Mouse (Mus musculus) layer of hippocampus, postnatal 10 days (tissue): Measurements from ENCODE around the gene Ebf3. TPM values are rescaled to one million over a fixed set of nuclear protein-coding genes. Genes with fewer than 3 reads are reported as not detected.

Experiments used
- DNase-seq, 2 experiments: peaks; one replicate each; pipeline ENCODE4 v3.0.0; 2021; ENCODE audit warnings: low spot score in 2 of 2
- long read RNA-seq: library from polyadenylated mRNA; stranded (forward); transcript quantifications from one replicate; pipeline ENCODE4 v2.0.0, GENCODE M21; 2023
- total RNA-seq, 2 experiments: library from RNA; stranded (reverse); gene quantifications; 2 replicates each; pipeline ENCODE4 v1.2.3; 2021

The Ebf3 gene
- total RNA-seq = 1 to 10 TPM; 2.0 to 2.1 TPM
- long read RNA-seq = 0 reads

- peak; percentile 32 to 59 for DNase-seq
These were observed at the start of gene Ebf3 for GRCm38 (mm10) chr7:137313904-137314691. TSS of gene Ebf3 (minus strand) at chr7:137314445.

GRCm38 (mm10) chr7:137346860-137347259 is 32.6 kb upstream of the Ebf3 start:
- DNase-seq = no peak

DNA sequence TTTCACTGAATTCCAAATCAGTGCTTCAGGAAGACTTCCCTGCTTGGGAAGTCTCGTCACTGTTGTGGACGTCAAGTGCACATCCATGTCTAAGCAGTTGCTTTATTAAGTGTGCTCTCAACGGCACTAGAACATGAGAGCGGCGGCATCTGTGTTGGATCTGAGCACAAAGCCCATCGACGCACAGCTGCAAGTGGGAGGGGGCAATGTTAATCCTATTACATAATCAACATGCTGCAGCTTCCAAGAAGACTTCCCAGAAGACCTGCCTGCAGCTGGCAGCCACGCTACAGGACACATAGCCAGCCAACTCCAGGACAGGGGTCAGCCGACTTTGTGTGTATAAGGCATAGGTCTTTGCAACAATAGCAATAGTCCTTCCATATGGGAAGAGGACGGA is 31.8 kb upstream of the Ebf3 start:
- no peak for DNase-seq

- no peak for DNase-seq
These were observed 19.7 kb upstream of the Ebf3 start for GRCm38 (mm10) chr7:137333951-137334350.

DNA sequence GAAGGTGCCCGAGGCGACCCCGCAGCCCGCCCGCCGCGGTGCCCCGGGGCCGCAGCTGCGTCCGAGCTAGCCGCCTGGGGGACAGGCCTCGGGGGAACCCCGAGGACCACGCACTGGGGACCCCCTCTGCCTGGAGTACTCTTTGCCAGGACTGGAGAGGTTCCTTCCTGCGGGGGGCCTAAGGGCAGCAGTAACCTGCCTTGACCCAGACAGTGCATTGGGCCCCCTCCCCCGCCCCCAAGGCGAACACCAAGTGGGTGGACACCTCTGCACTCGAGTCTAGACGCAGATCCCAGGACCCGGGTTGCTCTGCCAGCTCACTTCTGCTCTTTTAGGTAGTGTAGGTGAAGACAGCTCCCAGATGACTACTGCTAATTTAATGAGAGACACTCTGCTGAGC is 8.7 kb upstream of the Ebf3 start:
- no peak for DNase-seq

DNA sequence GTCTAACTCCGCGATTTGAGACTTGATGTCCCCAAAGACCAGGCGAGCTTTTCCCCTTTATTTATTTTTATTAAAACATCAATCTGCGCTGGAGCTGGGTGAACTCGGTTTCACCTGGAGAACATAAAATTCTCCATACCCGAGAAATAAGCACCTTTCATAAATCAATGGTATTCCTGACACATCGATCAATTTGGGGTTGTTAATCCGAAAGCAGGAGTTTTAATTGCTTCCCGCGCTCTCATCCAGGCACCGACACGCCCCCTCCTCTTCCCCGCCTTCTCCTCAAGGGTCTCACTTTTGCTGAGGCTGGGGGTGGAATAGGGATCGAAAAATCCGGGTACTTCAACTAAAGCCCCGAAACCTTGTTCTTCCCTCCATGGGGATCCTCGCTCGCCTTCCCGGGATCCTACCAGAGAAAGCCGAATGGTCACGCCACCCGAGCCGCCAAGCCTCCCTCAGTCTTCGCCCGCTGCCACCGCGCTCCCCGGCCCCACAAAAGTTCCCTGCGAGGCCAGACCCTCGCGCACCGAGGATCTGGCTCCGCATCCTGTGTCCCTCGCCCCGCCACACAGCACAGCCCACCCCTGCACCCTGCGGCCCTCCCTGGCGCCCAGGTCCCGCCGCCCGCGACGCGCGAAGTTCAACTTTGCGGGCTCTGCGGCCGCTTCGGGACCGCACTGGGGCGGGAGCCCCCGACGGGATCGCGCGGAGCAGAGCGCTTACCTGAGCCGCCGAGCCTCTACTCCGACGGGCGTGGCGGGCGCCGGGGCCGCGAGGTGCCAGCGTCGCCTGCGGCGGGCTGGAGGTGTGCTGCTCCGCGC is 7.9 kb upstream of the Ebf3 start:
- no peak for DNase-seq

DNA sequence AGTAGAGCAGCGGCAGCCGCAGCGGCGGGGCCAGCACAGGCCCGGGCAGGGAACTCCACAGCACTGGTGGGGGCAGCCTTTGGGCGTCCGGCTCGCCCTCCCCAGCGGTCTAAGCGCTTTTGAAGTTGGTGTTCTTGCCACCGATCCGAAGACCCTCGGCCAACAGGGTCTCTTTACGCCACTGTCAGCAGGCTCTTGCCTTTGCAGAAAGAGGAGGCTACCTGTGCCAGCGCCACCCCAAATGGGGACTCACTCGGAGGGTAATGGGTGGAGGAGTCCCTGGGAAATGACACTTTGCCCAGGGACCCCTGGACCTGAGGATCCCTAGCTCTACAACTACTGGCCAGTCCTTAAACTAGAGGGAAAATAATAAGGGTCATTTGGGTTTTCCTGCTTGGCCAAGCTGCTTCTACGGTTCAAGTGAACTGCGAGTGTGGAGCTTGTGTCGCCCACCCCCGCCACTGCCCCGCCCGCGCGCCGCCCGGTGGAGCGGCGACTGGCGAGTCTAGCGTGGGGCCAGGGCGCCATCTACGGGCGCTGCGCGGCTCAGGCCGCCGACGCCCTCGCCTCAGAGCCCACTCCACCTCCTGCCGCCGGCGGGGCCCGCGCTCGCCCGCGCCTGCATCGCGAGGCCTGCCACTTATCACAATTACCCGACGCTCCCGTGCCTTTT is 7.0 kb upstream of the Ebf3 start:
- peak; percentile 51 to 63 for DNase-seq

DNA sequence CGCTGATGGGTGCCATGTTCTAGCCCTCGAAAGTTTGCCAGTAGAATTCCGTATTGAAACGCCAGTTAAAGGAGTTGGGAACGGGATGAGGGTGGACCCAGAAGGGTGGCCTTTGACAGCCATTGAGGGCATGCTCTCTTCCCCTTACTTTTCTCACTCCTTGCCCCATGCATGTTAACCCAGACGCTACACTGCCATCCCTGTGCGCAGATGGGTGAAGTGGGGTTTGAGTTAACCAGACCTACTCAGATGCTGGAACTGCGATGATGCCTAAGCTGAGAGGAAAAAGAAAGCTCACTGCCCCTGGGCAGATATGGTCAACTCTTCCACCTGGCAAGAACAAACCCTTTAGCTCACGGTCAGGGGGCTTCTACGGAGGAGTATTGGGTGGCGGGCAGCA is 6.1 kb upstream of the Ebf3 start:
- DNase-seq = no peak

- peak; percentile 45 to 59 for DNase-seq
These were observed 5.0 kb upstream of the Ebf3 start for GRCm38 (mm10) chr7:137318924-137319885.

DNA sequence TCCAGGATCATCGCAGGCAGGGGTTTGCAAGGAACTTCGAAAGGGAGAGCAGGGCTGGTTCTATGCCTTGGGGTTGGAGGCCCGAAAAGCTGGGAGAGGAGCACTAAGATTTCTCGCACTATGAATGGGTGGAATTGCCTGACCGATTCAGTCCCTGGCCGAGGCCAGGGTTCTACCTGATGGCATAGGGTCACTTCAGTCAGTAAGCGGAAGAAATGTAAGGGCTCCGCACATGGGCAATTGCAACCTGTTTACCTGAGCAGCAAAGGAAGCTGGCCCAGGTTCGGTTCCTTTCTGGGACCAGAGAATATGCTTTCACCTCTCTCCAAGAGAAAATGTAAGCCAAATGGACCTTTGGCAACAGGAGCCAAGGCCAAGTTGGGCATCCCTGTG is 4.1 kb upstream of the Ebf3 start:
- no peak for DNase-seq

GRCm38 (mm10) chr7:137317659-137318382 is 3.6 kb upstream of the Ebf3 start:
- no peak for DNase-seq

DNA sequence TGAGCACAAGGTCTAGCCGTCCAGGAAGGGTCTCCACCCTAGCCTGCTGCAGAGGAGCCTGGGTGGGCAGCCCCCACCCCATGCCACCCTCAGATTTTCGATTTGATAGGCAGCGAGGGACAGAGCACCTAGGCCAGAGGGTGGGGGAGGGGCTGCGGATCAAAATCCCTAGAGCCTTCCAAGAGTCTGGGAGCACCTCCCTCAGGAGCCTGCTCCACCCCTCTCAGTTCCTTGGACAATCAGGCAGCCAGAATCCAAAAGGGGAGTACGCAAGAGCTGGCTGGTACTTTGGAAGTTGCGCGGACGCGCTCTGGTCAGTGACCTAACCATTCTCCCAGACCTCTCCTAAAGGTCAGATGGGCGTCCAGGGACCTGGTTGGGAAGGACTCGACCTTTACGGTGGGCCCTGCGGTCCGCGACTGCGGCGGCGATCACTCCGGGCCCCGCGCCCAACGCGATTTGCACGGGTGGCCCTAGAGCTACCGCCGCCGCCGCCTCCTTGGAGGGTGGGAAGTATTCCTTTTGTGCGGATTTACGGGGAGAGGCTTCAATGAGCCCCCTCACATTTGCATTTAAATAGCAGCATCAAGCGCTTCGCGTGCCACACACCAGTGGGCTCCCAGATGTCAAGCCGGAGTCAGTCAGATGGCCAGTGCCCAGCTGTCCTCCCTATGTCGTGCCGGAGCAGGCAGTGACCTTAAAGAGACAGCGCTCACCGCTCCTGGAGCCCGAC is 2.8 kb upstream of the Ebf3 start:
- DNase-seq = no peak

DNA sequence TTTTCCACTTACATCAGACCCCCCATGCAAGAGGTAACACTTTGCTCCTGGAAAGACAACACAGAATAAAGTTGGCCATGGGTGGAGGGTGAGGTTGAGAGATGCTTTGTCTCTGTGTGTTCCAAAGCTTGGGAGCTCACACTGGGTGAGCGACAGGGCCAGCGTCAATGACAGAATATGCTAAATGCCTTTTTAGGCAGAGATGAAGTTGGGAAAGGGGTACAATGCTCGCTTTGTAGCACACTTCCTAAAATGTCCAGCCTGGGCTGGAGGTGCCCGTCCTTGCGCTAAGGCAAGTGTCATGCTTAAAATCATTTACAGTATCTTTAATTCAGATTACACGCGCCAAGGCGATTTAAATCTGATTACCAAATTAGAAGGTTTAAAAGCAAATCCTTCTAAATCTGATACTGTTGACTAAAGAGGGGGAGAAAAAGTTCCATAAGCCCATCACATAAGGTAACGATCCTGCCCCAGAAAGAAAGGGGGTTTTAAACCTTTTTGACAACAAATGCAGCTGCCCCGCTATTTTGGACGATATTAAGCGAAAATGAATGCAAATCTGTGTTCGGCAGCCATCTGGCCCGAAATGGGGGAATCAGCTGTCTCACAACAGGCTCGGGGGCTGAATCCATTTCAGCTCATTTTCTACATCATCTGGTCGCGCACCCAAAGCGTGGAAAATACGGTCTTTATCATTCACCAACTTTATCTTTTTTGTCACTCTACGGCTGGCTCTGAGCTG is 2.1 kb upstream of the Ebf3 start:
- DNase-seq = no peak

DNA sequence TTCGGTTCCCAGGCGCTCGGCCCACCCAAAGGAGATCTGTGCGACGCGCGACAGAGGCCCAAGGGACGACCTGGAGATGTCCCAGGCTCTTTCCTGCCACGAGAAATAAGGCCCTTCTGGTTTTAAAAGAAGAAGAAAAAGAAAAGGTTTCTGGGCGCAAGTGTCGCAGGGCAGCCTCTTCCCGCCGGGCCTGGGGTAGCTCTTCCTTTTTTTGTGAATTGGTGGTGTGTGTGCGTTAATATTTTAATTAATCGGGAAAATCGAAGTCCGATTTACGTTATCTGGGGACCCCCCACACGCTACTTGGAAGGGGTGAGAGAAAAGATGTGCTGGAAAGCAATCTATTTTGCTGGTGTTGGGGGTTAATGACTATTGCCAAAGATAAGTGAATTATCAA is 1.3 kb upstream of the Ebf3 start:
- no peak for DNase-seq

GRCm38 (mm10) chr7:137314710-137315543 is 682 bp upstream of the Ebf3 start:
- no peak for DNase-seq

- DNase-seq = no peak
These were observed 902 bp downstream of the Ebf3 start for GRCm38 (mm10) chr7:137313183-137313903.

- DNase-seq = no peak
These were observed 1.4 kb downstream of the Ebf3 start for GRCm38 (mm10) chr7:137312933-137313182.
